Mouse (Mus musculus): ENCODE data around the gene Cacna1a.

DNA sequence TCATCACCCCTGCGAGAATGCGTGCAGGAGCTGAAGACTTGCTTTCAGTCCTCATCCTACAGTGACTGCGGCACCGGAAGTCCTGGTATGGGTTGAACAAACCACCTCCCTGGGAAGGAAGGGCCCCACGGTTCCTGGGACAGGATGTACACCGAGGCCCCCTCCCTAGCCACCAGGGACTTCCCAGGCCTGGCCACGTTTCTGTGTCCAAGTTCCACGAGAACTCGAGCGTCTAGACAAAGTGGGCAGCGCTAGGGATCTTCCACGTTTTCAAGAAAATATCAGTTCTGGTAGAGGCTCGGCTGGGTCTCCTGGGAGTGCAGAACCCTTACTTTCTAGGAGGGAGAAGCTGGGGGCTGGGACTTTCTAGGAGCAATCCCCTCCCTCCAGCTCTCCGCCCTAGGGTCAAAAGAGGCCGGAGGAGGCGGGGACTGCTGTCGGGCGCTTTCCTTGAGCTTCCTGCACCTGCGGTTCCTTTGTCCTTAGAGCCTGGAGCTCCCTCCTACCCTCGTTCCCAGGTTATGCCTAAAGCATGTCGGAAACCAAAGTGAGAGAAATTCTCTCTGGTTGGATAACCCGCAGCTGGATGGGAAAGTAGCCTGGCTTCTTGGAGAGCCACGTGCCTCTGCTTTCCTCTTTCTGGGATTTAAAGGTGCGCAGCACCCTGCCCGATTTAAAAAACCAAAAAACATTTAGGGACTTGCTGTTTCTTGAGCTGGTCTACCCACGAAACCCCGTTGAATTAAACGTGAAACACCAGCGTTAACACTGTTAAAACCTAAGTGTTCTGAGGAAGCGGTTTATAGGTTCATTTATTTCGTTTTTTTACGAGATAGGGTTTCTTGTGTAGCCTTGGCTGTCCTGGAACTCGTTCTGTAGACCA lies 271.9 kb downstream of the Cacna1a start:
- TF ChIP-seq FLI1 (IDR thresholded peaks at IDR 0.05; ENCODE audit: low read length), result peak; percentile 79; the same call in 1 of the 2 replicates
- TF ChIP-seq GATA1 (IDR thresholded peaks at IDR 0.05; ENCODE audit: borderline replicate concordance, low read length), result no peak
